Mouse (Mus musculus) heart, postnatal 10 days (tissue): Measurements from ENCODE around the gene Grb14. TPM values are rescaled to one million over a fixed set of nuclear protein-coding genes. Genes with fewer than 3 reads are reported as not detected.

Source experiments
- DNase-seq, 2 experiments: peaks; one replicate each; pipeline ENCODE4 v3.0.0; 2021
- intact Hi-C: fragments of 180-260 bp; cut with DNase I; formaldehyde crosslinking; loops from one replicate; pipeline ENCODE4 v1.15.1; 2025
- total RNA-seq, 2 experiments: library from RNA; stranded (reverse); gene quantifications; 2 replicates each; pipeline ENCODE4 v1.2.3; 2021

Grb14 gene
- 100 to 1,000 TPM; 118 to 144 TPM for total RNA-seq

GRCm38 (mm10) chr2:65024887-65025286 lies at the start of gene Grb14:
TSS of gene Grb14 (minus strand) at chr2:65024987.
- DNase-seq: no peak
- intact Hi-C loops: loop anchor here (5.0 kb wide), 1 partner anchor 212 kb away; the partner anchor contains the start of gene Cobll1

- intact Hi-C loops: no loop called here
- no peak for DNase-seq
These were observed 47.4 kb upstream of the Grb14 start for GRCm38 (mm10) chr2:65072205-65072604.

- intact Hi-C loops: no loop called here
These were observed 29.0 kb upstream of the Grb14 start for GRCm38 (mm10) chr2:65053764-65054163.

GRCm38 (mm10) chr2:65052191-65053012 lies 27.6 kb upstream of the Grb14 start:
- no peak for DNase-seq
- intact Hi-C loops: no loop called here

More at GRCm38 (mm10) chr2:65053764-65054163, 29.0 kb upstream of the Grb14 start:
- no peak for DNase-seq

- intact Hi-C loops: no loop called here
- DNase-seq: no peak
These were observed 26.0 kb upstream of the Grb14 start for GRCm38 (mm10) chr2:65050776-65051175.

- DNase-seq: no peak
- intact Hi-C loops: no loop called here
These were observed 23.6 kb upstream of the Grb14 start for GRCm38 (mm10) chr2:65048234-65049017.

GRCm38 (mm10) chr2:65038164-65038563 lies 13.4 kb upstream of the Grb14 start:
- intact Hi-C loops: no loop called here
- DNase-seq: peak; percentile 27 to 28

- no peak for DNase-seq
- intact Hi-C loops: no loop called here
These were observed 12.8 kb upstream of the Grb14 start for GRCm38 (mm10) chr2:65037546-65037945.

GRCm38 (mm10) chr2:65022363-65023240 lies 2.2 kb downstream of the Grb14 start:
- peak; percentile 87 for DNase-seq
- intact Hi-C loops: loop anchor here (2.0 to 5.0 kb wide), 3 partner anchors 96 to 316 kb away; partner anchors contain the start of gene Cobll1

GRCm38 (mm10) chr2:65021691-65022362 lies 3.0 kb downstream of the Grb14 start:
- intact Hi-C loops: loop anchor here (2.0 to 5.0 kb wide), 3 partner anchors 97 to 317 kb away; partner anchors contain the start of gene Cobll1
- DNase-seq: peak in 1 of 2 experiments; percentile 20

GRCm38 (mm10) chr2:65017375-65017774 lies 7.4 kb downstream of the Grb14 start:
- intact Hi-C loops: no loop called here
- no peak for DNase-seq

GRCm38 (mm10) chr2:65014552-65014951 lies 10.2 kb downstream of the Grb14 start:
- no peak for DNase-seq
- intact Hi-C loops: no loop called here

GRCm38 (mm10) chr2:65010105-65010504 lies 14.7 kb downstream of the Grb14 start:
- peak in 1 of 2 experiments; percentile 17 for DNase-seq
- intact Hi-C loops: no loop called here

GRCm38 (mm10) chr2:65007396-65007795 lies 17.4 kb downstream of the Grb14 start:
- peak in 1 of 2 experiments; percentile 24 for DNase-seq
- intact Hi-C loops: no loop called here

- DNase-seq: no peak
- intact Hi-C loops: loop anchor here (2.0 kb wide), 1 partner anchor 40 kb away; no protein-coding TSS in a partner anchor
These were observed 19.7 kb downstream of the Grb14 start for GRCm38 (mm10) chr2:65005044-65005443.

GRCm38 (mm10) chr2:65003433-65003832 lies 21.4 kb downstream of the Grb14 start:
- intact Hi-C loops: no loop called here
- DNase-seq: peak; percentile 46 to 67

- intact Hi-C loops: no loop called here
- DNase-seq: no peak
These were observed 22.2 kb downstream of the Grb14 start for GRCm38 (mm10) chr2:65002631-65003030.

- no peak for DNase-seq
- intact Hi-C loops: no loop called here
These were observed 29.7 kb downstream of the Grb14 start for GRCm38 (mm10) chr2:64995048-64995447.

GRCm38 (mm10) chr2:64989426-64990187 lies 35.2 kb downstream of the Grb14 start:
- no peak for DNase-seq
- intact Hi-C loops: no loop called here
